Mouse (Mus musculus): ENCODE data around the gene March4. TPM values are rescaled to one million over a fixed set of nuclear protein-coding genes. Genes with fewer than 3 reads are reported as not detected.

The March4 gene
- total RNA-seq, 2 experiments from 2014 or later, result 0.07 TPM; not detected in 1

DNA sequence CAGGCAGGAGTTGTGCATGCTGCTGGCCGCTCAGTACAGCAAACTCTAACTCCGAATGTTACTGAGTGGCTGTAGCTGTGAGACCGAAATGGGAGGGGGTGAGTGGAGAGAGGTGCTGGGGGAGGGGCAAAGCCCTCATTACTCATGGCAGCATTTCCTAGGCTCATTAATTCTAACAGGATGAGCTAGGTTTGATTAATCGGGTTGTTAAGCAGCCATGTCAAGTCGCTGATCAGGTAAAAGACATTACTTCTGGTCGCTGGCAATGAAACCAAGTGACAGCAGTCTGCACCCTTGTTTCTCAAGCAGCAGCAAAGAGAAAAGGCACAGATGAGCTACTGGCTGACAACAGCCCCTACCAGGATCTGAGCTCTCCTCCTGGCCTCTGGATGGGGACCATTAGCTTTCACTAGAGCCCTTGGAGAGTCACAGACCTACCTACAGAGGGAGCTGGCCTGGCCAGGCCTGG lies 82.0 kb downstream of the March4 start:
- no peak for DNase-seq
- intact Hi-C loops (cut with DNase I), result no loop called here

DNA sequence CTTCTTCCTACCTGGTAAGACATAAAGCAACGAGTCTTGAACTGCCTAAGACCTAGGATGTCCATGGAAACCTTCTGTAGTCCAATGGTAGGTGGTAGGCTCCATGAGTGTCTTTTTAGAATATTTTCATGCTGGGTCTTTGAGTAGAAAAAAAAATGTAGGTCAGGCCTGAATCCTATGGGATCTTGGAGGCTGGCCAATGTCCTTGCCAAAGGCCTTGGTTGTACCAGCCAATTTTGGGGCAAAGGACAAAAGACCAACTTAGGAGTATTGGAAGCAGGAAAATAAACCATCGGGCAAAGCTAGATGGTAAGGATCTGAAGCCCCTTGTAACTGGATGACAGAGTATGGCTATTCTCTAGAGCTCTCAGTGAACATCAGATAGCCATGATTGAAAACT lies 83.9 kb downstream of the March4 start:
- DNase-seq, result no peak
- intact Hi-C loops (cut with DNase I), result no loop called here

DNA sequence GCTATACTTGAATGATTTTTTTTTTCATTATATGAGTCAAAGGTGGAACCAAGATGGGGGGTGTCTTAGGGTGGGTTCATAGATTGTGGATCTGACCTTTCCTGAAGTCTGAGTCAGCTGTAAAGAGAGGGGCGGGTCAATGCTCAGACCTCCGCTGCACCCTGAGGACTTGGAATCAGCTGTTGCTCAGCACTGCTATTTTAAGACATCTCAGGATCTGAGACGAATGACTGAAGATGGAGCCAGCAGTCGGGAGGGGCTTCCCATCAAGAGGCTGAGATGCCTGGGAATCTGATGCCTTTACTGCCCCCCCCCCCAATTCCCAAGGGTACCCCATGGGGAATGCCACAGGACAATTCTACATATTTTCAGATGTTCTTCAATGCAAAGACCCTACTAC lies 85.9 kb downstream of the March4 start:
- intact Hi-C loops (cut with DNase I), result no loop called here
- no peak for DNase-seq

DNA sequence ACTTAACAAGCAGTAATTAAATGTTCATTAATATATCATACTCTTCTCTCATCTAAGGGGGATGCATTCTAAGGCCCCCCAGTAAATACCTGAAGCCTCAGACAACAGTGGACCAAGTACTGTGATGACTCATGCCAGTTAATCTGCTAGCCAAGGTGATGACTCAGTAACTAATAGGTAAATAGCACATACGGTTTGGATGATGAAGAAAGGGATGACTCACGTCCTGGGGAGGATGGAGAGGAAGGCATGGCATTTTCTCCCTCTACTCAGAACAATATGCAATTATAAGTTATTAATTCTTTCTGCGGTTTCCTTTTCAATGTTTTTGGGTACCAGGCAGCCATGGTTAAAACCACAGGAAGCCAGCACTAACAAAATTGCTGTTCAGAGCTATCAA lies 87.0 kb downstream of the March4 start:
- intact Hi-C loops (cut with DNase I), result no loop called here
- DNase-seq, result no peak

DNA sequence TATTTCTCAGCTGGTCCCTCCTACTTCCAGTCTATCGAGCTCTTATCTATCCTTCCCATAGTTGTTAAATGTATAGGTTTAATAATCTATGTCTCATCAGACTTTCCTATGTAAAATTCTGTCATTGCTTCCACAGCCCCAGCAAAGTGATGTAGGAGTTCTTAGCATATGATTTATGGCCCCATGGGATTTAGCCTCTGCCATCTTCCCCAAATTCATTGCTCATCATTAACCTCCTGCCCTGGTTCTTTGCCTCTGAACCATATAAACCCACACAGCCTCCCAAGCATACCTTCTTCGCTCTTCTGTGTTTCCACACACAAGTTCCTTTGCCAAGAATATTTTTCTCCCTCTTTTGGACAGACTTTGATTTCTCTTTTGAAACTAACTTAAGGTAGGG lies 94.0 kb downstream of the March4 start:
- no peak for DNase-seq
- intact Hi-C loops (cut with DNase I), result no loop called here

DNA sequence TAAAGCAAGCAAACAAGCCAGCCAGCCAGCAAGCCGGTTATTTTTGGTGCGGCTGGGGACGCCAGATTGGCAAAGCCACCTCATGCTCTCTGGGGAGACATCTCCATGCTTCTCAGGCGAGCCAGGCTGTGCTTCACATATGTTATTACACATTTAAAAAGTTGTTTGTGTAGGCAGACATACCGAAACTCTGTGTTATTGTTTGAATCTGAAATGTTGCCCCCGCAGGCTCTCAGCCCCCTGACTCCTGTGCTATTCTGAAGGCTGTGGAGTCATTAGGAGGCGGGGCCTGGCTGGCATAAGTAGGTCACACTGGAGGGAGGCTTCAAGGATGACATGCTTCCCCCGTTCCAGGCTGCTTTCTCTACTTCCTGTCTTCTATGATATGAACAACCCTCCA lies 97.6 kb downstream of the March4 start:
- peak; percentile 9 to 11 for DNase-seq
- intact Hi-C loops (cut with DNase I), result no loop called here

DNA sequence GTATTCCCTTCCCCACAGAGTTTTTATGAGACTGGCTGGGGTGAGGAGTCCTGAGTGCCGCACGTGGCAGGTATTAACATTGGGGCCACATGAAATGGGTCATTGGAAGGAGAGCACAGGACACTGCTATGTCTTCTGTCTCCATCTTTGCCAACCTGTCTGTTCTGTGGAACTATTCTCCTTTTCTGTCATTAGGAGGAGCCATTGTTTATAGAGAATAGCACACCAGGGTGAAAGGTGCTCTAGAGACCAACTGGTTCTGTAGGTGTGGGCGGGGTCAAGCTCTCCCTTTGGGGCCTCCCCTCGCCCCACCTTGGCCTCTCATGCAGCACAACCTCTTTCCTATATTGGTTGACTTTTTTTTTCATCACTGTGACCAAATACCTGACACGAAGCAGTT lies 99.8 kb downstream of the March4 start:
- no peak for DNase-seq
- intact Hi-C loops (cut with DNase I), result no loop called here

DNA sequence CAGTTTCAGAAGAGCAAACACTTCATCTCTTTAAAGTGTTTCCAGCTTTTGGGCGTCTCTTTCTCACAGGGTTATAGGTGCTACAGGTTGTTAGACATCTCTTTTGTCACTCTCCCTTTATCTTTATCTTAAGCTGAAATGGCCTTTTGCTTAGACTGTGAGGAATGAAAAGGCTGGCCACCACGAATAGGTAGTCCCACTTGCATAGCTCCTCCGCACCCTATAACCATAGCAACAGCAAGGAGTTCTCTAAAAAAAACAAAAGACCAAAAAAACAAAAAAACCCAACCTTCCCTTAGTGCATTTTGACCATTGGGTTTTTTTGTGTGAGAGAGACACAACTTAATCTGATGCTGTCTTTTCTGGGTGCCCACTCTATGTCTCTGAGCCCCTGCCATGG lies 102.2 kb downstream of the March4 start:
- no peak for DNase-seq
- intact Hi-C loops (cut with DNase I), result no loop called here

DNA sequence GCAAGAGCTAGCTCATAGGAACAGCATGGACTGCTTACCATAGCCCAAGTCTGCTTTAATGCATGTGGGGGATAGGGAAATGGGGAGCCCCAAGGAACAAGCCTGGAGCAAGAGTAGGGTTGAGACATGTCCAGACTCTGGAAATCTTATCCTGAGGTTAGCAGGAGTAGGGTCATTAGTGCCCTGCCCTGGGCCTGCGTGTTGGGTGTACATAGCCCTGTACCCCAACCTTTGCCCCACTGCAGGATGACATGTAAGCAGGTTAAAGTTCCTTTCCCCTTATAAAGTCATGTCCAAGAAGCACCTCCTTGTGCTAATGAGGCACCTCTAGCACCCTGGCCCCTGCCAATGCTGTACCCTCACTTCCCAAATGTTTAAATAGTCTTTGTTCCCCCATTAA lies 104.2 kb downstream of the March4 start:
- intact Hi-C loops (cut with DNase I), result no loop called here
- no peak for DNase-seq

DNA sequence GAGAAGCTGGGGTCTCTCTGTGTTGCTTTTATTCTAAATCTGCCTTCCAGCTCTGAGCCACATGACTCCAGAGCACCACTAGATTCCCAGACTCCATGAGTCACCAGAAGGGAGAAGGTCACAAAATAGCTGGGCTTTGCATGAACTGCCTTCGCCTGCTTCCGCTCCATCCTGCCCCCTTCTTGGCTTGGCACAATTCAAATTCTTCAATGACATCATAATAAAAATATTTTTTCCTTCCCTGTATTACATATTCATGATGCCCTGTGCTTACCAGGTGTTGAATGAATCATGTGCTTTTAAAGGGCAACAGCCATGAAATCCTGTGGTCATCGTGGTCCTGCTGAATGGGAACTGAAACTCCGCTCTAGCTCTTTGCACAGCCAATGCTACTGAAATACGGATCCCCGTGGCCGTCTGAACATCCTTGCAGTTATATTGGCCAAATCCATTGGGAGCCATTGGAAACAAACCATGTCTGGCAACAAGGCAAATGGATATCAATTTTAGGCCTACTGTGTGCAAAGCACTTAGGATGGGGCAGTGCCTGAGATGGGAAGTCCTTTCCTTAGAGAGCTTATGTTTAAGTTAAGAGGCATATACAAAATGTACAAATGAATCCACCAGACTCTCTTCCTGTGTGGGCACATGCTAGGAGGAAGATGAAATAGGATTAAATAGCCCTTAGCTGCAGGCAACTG lies 107.5 kb downstream of the March4 start:
- DNase-seq, result no peak
- intact Hi-C loops (cut with DNase I), result no loop called here

DNA sequence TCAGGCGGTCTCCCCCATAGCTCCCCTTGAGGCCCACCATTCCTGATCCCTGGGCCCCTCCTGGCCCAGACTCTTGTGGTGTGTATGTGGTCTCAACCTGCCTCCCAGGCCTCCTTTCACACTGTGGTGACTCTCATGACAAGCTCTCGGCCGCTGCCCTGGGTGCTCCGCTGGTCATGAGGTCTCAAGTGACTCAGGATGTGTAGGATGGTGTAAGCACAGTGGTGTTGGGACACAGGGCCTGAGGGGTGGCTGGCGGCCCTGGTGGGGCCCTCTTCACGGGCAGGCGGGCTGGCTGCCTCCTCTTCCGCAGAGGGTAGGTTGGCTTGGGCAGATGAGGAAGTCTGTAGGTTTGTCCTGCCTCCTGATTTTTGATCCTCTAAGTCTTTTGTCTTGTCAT lies 108.2 kb downstream of the March4 start:
- intact Hi-C loops (cut with DNase I), result no loop called here
- no peak for DNase-seq

DNA sequence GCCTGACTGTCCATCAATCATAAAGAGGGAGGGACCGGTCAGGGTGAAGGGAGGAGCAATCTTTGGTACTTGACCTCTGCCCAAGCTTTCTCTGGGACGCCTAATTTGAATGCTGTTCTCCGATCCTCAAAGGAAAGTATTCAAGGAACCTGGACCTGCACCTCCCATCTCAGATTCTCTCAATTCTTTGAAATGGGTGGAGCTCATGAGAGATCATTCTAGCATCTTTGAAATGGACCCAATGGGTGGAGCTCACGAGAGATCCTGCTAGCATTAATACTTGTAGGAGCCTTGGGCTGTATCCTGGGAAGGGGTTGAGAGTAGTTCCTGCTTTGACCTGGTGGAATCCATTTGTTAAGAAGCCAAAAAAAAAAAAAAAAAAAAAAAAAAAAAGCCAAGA lies 110.3 kb downstream of the March4 start:
- intact Hi-C loops (cut with DNase I), result no loop called here
- DNase-seq, result no peak

DNA sequence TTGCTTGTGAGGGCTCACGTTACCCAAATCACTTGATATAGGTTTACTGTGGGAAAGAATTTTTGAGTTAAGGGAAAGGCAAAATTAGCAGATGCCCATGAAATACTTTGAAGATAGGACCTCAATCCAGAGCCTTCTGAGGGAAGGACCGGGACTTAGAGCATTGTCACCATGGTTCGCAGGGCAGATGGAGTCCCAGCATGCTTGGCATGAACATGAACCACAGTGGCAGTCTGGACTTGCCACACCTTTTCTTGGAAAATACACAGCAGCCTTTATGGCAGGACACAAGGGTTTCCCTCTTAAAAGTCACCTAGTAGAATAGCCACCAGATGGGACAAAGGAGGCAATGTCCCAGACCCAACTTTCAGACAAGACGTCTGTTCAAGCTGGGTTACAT lies 114.6 kb downstream of the March4 start:
- intact Hi-C loops (cut with DNase I), result no loop called here
- no peak for DNase-seq

DNA sequence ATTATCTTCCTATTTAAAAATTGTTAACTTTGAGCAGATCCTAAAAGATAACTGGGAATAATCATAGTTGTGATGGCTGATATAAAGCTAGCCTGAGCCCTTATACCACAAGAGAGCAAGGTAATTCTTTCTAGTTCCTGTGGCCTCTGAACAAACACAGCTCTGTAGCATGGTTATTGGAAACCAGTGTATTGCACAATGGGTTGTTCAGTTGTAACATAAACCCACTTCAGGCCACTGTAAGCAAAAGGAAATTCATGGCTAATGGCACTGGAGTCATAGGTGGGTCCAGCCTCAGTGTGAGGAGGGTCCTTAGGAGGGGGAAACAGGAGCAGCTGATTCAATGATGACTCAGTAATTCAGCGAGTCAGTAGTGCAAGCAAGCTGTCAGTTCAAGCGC lies 116.5 kb downstream of the March4 start:
- no peak for DNase-seq
- intact Hi-C loops (cut with DNase I), result no loop called here

DNA sequence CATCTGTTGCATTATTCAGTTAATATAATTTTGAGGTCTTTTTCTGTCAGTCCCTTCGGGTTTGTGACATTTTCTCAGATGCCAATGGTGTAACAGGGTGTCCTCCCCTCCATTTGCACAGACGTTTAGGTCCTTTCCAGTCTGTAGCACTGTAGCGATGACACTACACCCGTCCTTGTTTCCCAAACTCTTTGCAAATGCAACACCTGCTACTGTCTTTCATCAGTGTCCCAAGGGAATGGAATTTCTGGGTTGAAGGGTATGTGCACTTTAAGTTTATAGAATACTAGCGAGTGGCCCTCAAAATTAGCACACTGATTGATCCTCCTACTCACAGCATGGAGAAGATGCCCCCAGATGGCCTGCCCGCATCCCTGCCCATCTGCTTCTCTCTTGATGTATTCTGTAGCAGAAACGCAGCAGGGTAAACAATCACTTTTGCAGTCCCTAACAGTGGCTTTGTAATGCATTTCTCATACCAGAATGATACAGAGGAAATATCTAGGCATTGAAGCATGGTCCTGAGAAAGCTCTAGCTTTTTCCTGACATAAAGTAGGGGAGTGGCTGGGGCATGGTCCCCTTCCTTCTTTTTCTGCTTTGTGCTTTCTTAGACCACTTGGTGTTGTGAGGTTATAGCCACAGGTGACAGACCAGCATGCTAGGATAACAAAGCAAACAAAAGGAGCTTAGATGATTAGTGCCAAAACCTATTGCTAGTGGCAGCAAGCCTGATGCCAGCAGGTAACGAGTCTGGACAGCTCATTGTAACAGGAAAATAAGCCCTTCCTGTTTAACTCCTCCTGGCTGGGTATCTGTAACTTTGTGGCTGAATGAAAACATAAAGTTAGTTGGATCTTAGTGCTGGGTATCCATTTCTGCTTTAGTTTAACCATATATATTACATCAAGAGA lies 117.7 kb downstream of the March4 start:
- no peak for DNase-seq
- intact Hi-C loops (cut with DNase I), result no loop called here

DNA sequence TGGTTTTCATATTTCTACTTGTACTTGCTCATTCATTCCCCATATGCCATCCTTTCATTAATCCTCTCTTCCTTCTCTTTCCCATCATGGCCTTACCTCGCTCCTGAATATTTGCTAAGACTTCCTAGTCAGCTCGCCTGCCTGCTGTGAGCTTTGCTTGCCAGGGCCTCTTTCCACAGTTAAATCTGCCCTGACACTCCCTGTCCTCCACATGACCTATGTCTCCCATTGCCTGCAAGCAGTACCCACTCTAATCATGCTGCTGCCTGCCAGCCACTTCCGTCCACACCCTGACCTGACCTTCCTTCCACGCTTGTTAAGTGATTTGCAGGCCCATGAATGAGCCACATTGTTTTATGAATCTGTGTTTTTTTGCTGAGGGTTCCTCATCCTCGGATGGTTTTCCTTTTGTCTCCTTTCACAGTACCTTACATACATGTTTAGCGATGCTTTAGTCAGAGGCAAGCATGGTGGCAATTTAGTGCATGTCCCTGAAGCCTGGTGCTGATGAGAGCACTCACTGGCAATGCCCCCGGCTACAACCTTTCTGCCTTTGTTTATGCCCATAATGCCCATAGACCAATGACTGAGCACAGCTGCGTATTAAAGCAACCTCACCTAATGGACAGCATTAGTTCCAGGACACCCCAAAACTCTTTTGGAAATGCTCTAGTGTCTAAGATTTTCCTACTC lies 122.0 kb downstream of the March4 start:
- DNase-seq, result no peak
- intact Hi-C loops (cut with DNase I), result no loop called here

DNA sequence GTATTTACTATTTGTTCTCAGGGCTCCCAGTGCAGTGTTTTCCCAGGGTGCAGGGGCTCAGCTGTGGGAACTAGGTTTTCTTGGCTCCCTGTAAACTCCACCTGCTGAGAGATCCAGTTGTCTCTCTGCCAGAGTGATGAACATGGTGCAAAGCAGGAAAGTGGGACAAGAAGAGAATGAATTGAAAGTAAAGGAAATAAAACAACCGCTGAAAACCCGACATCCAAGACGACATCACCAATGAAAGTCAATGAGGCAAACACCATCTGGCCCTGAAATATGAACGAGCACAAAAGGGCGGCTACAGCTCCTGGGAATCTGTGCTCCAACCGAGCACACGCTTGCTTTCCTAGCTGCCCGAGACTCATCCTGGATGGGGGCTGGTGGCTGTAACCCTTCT lies 122.6 kb downstream of the March4 start:
- intact Hi-C loops (cut with DNase I), result no loop called here
- no peak for DNase-seq

DNA sequence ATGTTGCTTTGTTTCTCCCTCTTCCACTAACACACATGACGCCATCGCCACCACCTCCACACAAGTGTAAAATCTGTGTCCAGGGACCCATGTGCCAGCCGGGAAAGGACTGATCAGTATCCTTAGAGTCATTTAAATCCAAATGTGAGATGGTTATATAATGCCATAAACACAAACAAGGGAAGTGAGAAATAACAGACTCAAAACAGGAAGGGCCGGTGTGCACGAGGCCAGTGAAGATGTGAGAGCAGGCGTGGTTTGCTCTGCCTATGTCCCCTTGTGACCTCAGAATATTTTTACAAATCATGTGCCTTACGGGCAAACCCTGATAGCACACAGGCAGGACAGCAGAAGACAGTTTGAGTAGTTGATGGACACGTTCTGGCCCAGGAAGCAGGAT lies 123.5 kb downstream of the March4 start:
- intact Hi-C loops (cut with DNase I), result no loop called here
- DNase-seq, result no peak

DNA sequence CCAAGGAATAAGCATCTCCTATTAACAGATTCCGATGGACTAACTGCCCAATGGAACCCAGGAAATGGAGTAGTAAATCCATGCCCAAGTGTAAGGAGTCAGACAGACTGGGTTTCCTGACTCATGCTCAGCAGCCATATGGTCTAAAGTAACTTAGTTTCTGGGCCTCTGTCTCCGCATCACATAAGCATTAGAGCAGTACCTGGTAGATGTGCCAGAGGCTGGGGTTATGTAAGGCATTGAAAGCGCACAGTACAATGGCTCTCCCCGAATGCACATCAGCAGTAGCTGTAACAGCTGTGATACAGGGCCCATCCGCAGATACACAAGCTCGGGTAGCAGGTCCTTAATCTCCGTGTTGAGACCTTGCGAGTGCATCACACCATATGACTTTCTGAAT lies 125.6 kb downstream of the March4 start:
- intact Hi-C loops (cut with DNase I), result no loop called here
- DNase-seq, result no peak

DNA sequence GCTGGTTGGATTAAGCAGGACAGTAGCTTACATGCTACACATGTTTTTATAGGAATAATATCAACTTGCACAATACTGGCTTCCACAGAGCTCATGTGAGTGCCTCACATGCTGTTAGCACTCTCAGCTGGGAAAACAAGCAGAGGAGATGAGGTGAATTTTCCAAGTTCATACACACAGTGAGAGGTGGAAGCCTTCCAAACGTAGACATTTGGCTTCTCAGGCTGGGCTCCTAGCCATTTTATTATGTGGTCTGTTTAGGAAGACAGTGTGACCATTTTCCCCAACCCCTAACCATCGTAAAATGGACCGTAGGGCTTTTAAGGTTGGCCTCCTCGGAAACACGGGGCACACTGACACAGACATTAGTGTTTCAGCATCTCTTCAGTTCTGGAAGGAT lies 126.8 kb downstream of the March4 start:
- no peak for DNase-seq
- intact Hi-C loops (cut with DNase I), result no loop called here

DNA sequence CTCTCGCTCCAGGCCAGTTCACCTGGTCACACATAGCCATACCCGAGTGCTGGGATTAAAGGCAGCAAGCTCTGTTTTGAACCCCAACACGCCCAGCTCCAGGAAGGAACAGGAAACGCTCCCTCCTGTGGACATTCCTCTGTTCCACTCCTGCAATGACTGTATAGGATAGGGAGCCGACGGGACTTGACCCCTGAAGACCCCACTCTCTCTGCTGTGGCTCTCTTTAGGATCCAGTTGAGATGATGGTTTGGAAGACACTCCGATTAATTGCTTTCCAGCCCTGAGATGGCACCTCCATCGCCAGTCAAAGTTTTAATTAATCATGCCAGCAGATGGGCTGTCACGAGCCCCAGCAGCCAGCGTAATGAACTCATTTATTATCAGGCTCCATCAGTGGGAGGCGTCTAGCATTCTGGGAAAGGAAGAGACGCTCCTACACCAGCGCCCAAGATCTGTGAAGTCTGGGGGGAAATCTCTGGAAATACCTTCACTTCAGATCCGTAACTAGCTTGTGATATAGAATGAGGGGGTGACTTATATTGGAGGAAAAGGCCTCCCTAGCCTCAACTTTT lies 130.1 kb downstream of the March4 start:
- intact Hi-C loops (cut with DNase I), result no loop called here
- no peak for DNase-seq

Measured in heart, postnatal 14 days (tissue).